Mouse (Mus musculus) heart, adult 18-20 months (tissue): ENCODE measurements at regions not wholly inside any gene's neighbourhood (a gene's known extent, or its start where the extent isn't known, plus 50 kb on each side); places are given as distances from the start of the nearest gene placed in this dataset.
"Not testable (repeated sequence)": the region's sequence is repeated elsewhere in the genome, so short reads cannot be mapped to it uniquely, and the experiment has no call there.

ENCODE experiments used
- DNase-seq, 2 experiments: peaks; one replicate each; pipeline ENCODE4 v3.0.0; 2021 to 2022; ENCODE audit warnings: mixed read lengths in 1 of 2

- DNase-seq = no peak
Observed at GRCm38 (mm10) chr2:109402556-109402955, 122.0 kb upstream of the Mettl15 start.

DNA sequence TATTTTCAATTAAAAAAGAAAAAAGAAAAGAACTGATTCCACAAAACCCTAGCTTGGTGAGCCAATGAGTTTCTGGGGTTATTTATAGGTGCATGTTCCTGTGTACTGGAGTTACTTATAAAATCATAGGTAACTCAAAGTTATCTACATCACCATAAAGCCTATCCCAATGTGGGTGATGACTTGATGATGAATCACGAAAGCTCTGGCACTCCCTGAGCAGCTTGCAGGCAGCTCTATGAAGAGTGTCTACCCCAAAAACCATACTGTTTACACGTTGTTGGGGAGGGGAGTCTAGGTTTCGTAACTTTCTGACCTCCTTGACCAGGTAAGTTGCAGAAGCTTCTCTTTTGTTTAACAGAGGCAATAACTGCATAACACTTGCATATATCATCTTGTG lies 123.7 kb upstream of the Mettl15 start:
- DNase-seq = no peak

GRCm38 (mm10) chr2:109406591-109407079 lies 126.1 kb upstream of the Mettl15 start:
- no peak for DNase-seq

- no peak for DNase-seq
Observed at GRCm38 (mm10) chr2:109420098-109420497, 139.6 kb upstream of the Mettl15 start.

- no peak for DNase-seq
Observed at GRCm38 (mm10) chr2:109431183-109431582, 150.6 kb upstream of the Mettl15 start.

DNA sequence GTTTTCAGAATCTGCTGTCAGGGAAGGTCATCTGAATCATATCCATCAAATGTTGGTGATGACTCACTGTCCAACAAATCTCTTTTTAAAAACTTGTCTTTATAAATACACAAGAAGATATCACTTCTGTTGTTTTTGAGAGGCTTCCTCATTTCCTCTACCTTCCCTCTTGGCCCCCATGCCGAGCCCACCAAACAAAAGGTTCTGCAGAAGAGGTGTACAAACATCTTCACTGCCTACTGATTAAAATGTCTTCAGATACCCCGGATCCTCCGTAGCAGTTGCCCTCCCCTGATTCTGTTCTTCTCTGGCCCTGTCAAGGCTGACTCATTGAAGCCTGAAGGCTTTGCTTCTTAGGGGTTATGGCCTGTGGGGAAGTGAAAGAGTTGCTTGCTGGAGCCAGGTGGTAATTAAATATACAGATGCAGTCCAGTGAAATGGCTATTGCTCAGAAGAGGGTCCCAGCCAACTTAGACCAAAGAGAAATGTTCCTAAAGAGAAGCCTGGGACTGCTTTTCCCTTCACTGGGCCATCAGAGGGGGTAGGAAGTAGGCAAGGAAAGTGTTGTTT lies 162.1 kb upstream of the Mettl15 start:
- no peak for DNase-seq

DNA sequence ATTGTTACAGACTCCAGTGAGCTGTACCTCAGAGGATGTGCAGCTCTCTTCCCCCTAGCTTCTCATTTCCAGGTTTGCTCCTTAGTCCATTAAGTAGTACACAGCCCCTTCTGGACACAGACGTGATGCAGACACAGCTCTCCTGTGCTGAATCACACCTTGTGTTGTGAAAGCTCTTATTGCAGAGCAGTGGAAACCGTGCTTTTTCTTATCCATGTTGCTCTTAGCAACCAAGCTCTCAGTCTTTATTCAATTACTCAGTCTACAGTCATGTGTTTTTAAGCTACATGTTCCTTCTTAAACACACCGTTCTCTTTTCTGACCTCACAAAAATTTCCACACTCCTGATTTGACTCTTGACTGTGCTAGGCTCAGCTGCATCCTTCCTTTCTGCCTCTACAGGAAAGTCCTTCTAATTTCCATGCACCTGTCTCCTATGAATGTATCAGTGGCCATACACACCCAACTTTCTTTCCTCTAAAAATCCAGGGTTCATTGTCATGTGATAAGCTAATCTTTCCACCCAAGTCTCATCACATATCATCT lies 163.0 kb upstream of the Mettl15 start:
- no peak for DNase-seq

DNA sequence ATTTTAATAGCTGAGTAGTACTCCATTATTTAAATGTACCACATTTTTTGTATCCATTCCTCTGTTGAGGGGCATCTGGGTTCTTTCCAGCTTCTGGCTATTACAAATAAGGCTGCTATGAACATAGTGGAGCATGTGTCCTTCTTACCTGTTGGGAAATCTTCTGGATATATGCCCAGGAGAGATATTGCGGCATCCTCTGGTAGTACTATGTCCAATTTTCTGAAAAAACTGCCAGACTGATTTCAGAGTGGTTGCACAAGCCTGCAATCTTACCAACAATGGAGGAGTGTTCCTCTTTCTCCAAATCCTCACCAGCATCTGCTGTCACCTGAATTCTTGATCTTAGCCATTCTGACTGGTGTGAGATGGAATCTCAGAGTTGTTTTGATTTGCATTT lies 181.7 kb upstream of the Mettl15 start:
- DNase-seq = not testable (repeated sequence)

DNA sequence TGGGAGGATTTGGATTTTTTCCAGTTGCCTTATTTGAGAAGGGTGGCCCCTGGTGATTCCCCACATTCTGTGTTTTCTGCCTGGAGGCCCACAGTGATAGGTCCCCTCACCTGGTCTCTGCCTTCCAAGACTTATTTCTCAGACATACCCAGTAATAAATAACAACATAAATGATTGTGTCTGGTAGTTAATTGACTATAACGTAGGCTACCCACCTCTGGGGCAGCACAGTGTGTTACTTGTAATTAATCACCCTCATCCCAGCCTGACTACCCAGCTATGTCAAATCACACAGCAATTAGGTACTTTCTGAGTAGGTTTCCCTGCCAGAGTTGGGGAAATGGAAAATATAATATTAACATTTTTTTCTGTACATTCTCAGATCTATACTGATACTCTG lies 190.2 kb upstream of the Bdnf start:
- no peak for DNase-seq

GRCm38 (mm10) chr2:109487591-109487990 lies 186.9 kb upstream of the Bdnf start:
- DNase-seq = no peak

GRCm38 (mm10) chr2:109502186-109502585 lies 172.3 kb upstream of the Bdnf start:
- peak; percentile 28 to 35 for DNase-seq

DNA sequence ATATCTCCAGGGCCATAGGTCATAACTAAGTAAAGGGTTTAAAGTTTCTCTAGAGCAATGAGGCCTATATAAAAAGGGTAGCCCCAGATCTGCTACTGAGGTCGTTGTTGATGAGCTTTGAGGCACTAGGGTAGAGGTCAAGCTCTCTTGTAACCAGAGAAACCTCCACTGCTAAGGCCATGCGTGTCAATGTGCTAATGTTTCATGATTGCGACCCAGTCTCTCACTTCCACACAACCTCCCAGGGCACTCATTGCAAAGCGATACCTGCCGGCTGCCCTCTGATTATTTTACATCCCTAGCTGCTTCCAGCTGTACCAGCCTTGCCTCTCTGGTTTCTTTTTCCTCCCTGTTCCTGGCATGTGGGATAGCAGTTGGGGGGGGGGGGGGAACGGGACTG lies 169.6 kb upstream of the Bdnf start:
- no peak for DNase-seq

- no peak for DNase-seq
Observed at GRCm38 (mm10) chr2:109510070-109510979, 164.2 kb upstream of the Bdnf start.

DNA sequence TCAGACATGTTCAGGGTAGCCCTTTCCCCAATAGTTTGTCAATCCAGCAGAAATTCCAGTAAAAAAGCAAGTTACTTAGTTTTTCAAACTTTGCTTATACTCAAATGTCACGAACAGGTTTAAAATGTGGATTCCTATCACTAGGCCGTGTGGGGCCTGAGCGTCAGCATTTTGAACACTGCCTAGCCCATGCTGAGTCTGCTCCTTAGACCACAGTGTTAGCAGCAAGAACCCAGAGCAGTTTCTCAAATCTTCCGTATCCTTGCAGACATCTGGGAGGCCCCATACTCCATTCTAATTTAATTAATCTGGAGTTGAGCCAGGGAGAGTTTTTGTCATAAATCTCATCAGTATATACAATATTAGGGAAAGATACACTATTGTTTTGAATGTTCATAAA lies 163.4 kb upstream of the Bdnf start:
- no peak for DNase-seq

DNA sequence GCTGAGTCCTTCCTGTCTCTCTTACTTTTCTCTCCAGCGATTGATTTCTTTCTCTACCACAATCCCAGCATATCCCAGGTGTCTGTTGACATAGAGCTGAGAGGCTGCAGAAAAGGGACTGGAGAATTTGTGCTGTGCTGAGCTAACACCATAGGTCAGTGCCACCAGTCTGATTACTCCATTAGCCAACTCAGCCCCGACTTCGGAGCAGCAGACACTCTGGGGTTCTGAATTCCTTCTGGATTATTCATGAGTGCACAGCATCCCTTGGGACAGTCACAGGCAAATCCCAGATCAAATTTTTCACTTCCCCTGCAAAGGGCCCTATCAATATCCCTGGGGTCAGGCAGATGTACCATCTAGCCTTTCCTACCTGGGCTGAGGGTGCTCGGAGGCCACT lies 155.2 kb upstream of the Bdnf start:
- no peak for DNase-seq

DNA sequence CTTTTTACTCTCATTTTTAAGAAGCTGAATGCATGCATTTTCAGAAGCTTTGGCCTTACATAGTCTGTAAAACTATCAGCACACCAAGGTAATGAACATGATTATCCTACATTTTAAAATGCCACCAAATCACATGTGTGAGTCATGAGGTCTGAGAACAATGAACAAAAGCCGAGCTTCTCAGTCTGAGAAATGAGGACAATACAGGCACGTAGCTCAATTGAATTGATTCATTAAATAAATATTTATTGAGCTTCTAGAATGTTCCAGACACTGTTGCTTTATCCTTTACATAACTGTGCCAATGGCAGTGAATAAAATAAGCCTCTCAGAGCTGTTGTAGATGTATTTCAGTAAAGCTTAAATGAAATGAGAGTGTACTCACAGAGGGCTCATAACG lies 154.0 kb upstream of the Bdnf start:
- DNase-seq = no peak

- DNase-seq = no peak
Observed at GRCm38 (mm10) chr2:109539519-109539918, 135.0 kb upstream of the Bdnf start.

DNA sequence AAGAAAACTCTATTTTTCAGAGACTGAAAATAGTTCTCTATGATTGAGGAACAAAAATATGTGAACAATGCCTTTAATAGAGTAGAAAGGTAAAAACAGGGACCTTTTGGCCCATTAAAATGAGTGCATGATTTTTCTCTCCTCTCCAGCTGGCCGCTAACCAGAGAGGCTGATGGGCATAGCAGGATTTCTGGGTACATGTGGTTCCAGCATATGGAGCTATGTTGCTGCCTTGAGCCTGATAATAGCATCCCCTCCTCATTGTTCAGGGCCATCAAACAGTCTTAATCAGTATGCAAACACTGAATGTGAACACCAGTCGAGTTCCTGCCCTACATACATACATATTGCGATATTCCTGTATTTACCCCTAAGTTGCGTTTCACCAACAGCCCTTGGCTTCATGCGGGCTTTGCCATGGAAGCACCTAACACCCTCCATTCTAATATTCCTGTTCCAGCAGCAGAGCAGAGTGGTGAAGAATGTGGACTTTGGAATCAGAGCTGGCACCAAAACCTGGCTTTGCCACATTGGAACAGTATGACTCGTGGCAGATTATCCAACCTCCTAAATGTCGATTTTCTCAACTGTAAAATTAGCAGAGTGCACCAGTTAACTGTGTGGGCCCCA lies 127.9 kb upstream of the Bdnf start:
- no peak for DNase-seq

- peak; percentile 61 to 66 for DNase-seq
Observed at GRCm38 (mm10) chr2:109554644-109555043, 119.9 kb upstream of the Bdnf start.

- DNase-seq = peak; percentile 33 to 59
Observed at GRCm38 (mm10) chr2:109559088-109560030, 115.1 kb upstream of the Bdnf start.

- no peak for DNase-seq
Observed at GRCm38 (mm10) chr2:109562996-109563395, 111.5 kb upstream of the Bdnf start.

DNA sequence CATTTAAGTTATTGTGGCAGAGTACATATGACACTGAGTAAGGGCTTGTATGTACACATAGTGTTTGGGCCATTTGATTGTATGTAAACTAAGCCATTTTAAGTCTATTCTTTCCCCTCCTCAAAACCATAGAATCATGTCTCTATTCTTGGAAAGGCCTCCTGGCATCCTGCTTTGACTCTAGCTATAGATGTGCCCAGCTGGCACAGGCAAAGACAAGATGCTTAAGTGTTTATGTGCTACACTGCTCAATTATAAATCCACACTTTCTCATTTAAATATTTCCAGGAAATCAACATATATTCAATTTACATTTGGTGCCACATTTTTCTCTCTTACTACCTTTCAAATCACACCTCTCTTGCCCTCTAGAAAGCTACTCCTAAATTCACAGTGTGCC lies 97.6 kb upstream of the Bdnf start:
- DNase-seq = no peak
